Mouse (Mus musculus) limb, embryonic 11.5 days (tissue): ENCODE data around the gene Ctsa. TPM values are rescaled to one million over a fixed set of nuclear protein-coding genes. Genes with fewer than 3 reads are reported as not detected.

ENCODE experiments used
- ATAC-seq: fragments of 200-750 bp; cut with Nextera tagmentation; 2 replicates; pipeline ENCODE4 v1.8.0; 2017; ENCODE audit warnings: low read depth; ENCODE audit not compliant: insufficient number of reproducible peaks, low FRiP score, low TSS enrichment
- DNase-seq: peaks from one replicate; pipeline ENCODE4 v3.0.0-alpha.2; 2015; ENCODE audit warnings: low spot score
- H3K27ac ChIP-seq: fragments of 300-500 bp; sonication (generic); replicated peaks from 2 replicates; pipeline ENCODE4 v1.5.1; 2014; ENCODE audit warnings: low read depth, mild to moderate bottlenecking, low read length
- H3K27me3 ChIP-seq: fragments of 300-500 bp; sonication (generic); 2 replicates; pipeline ENCODE4 v1.6.1; 2014; ENCODE audit warnings: mild to moderate bottlenecking, low read length, mixed read lengths; ENCODE audit not compliant: control insufficient read depth, insufficient read depth
- H3K36me3 ChIP-seq: fragments of 300-500 bp; sonication (generic); 2 replicates; pipeline ENCODE4 v1.6.1; 2014; ENCODE audit warnings: mild to moderate bottlenecking, low read length, moderate library complexity, mixed read lengths; ENCODE audit not compliant: control insufficient read depth, insufficient read depth
- H3K4me1 ChIP-seq: fragments of 300-500 bp; sonication (generic); 2 replicates; pipeline ENCODE4 v1.6.1; 2014; ENCODE audit warnings: low read length, mixed read lengths; ENCODE audit not compliant: control insufficient read depth, insufficient read depth
- H3K4me2 ChIP-seq: fragments of 300-500 bp; sonication (generic); 2 replicates; pipeline ENCODE4 v1.6.1; 2014; ENCODE audit warnings: low read depth, mild to moderate bottlenecking, moderate library complexity; ENCODE audit not compliant: severe bottlenecking
- H3K4me3 ChIP-seq: fragments of 300-500 bp; sonication (generic); 2 replicates; pipeline ENCODE4 v1.5.1; 2014; ENCODE audit warnings: low read depth, low read length
- H3K9ac ChIP-seq: fragments of 300-500 bp; sonication (generic); 2 replicates; pipeline ENCODE4 v1.6.1; 2014; ENCODE audit warnings: mild to moderate bottlenecking, low read length
- H3K9me3 ChIP-seq: fragments of 300-500 bp; sonication (generic); 2 replicates; pipeline ENCODE4 v1.6.1; 2016; ENCODE audit warnings: low read length; ENCODE audit not compliant: control insufficient read depth
- WGBS: fragments of 180-500 bp; shearing (Covaris S2); extraction: QIAGEN DNeasy Blood & Tissue Kit; methylation state at CpG from one replicate; pipeline ENCODE4 v1.1.7; 2014; 5-methylcytosine and 5-hydroxymethylcytosine counted together
- polyA plus RNA-seq: library from polyadenylated mRNA; unstranded; fragments of >200 nt; fragmentation: Nextera tagmentation; extraction: Ambion mirVana; gene quantifications from 2 replicates; pipeline ENCODE4 v1.2.1, GENCODE M21; 2014

Ctsa gene
- polyA plus RNA-seq, 1 experiment from 2014 or later = 95.8 TPM

- peak; percentile 97 for DNase-seq
- under 1% methylated on average over 63 of the region's 72 CpGs for WGBS
- H3K4me1 ChIP-seq = peaks cover 9% of the 10 kb centered on the region
- H3K27ac ChIP-seq = peak overlapping the region; percentile 100
- ATAC-seq = peak; percentile 71
- H3K27me3 ChIP-seq = no peaks in the 10 kb centered on the region
- H3K4me2 ChIP-seq = peak overlapping the region; percentile 85
- no peaks in the 10 kb centered on the region for H3K9me3 ChIP-seq
- peak overlapping the region; percentile 100 for H3K9ac ChIP-seq
- H3K4me3 ChIP-seq = peak overlapping the region; percentile 91
- peaks cover 2% of the 10 kb centered on the region; the same call in 1 of the 2 replicates for H3K36me3 ChIP-seq
Observed at GRCm38 (mm10) chr2:164879568-164880277, 47.0 kb downstream of the Ctsa start.

- Histone ChIP-seq H3K27ac (no peak overlapping the region), H3K27me3 (no peaks in the 10 kb centered on the region), H3K4me1 (peaks cover 7% of the 10 kb centered on the region), H3K36me3 (peaks cover 8% of the 10 kb centered on the region; the same call in 1 of the 2 replicates), H3K4me2 (no peak overlapping the region), H3K9ac (no peak overlapping the region), H3K4me3 (no peak overlapping the region), H3K9me3 (no peaks in the 10 kb centered on the region)
- no peak for DNase-seq
- WGBS = 88% methylated on average over 9 of the region's 9 CpGs
- no peak for ATAC-seq
Observed at GRCm38 (mm10) chr2:164882619-164883018, 49.9 kb downstream of the Ctsa start.

- Histone ChIP-seq H3K4me1 (peaks cover under 1% of the 10 kb centered on the region; the same call in 1 of the 2 replicates), H3K36me3 (peaks cover 20% of the 10 kb centered on the region; the same call in 1 of the 2 replicates), H3K9me3 (no peaks in the 10 kb centered on the region), H3K27me3 (no peaks in the 10 kb centered on the region), H3K4me3 (no peak overlapping the region), H3K27ac (no peak overlapping the region), H3K9ac (no peak overlapping the region), H3K4me2 (no peak overlapping the region)
- 94% methylated on average over 7 of the region's 7 CpGs for WGBS
- DNase-seq = no peak
- ATAC-seq = no peak
Observed at GRCm38 (mm10) chr2:164885788-164886187, 53.1 kb downstream of the Ctsa start.

- Histone ChIP-seq H3K27ac (no peak overlapping the region), H3K4me2 (no peak overlapping the region), H3K36me3 (peaks cover 27% of the 10 kb centered on the region; the same call in 1 of the 2 replicates), H3K4me1 (no peaks in the 10 kb centered on the region), H3K9me3 (no peaks in the 10 kb centered on the region), H3K4me3 (no peak overlapping the region), H3K9ac (no peak overlapping the region), H3K27me3 (no peaks in the 10 kb centered on the region)
- no peak for ATAC-seq
- 95% methylated on average over 10 of the region's 10 CpGs for WGBS
- no peak for DNase-seq
Observed at GRCm38 (mm10) chr2:164886617-164887016, 53.9 kb downstream of the Ctsa start.

- no peak for DNase-seq
Observed at GRCm38 (mm10) chr2:164888996-164889395, 56.3 kb downstream of the Ctsa start.

GRCm38 (mm10) chr2:164889960-164890359, 57.3 kb downstream of the Ctsa start:
- WGBS = 90% methylated on average over 2 of the region's 2 CpGs

More at GRCm38 (mm10) chr2:164888996-164889395, 56.3 kb downstream of the Ctsa start:
- peaks cover 42% of the 10 kb centered on the region for H3K36me3 ChIP-seq
- H3K27me3 ChIP-seq = no peaks in the 10 kb centered on the region
- H3K4me2 ChIP-seq = no peak overlapping the region
- no peaks in the 10 kb centered on the region for H3K9me3 ChIP-seq
- no peaks in the 10 kb centered on the region for H3K4me1 ChIP-seq
- no peak for ATAC-seq
- 88% methylated on average over 12 of the region's 12 CpGs for WGBS
- H3K4me3 ChIP-seq = no peak overlapping the region
- H3K27ac ChIP-seq = no peak overlapping the region
- H3K9ac ChIP-seq = no peak overlapping the region

More at GRCm38 (mm10) chr2:164889960-164890359, 57.3 kb downstream of the Ctsa start:
- no peak overlapping the region for H3K9ac ChIP-seq
- DNase-seq (no peak), ATAC-seq (no peak)
- no peak overlapping the region for H3K4me3 ChIP-seq
- H3K36me3 ChIP-seq = peaks cover 47% of the 10 kb centered on the region
- H3K9me3 ChIP-seq = no peaks in the 10 kb centered on the region
- no peak overlapping the region for H3K4me2 ChIP-seq
- no peaks in the 10 kb centered on the region for H3K4me1 ChIP-seq
- H3K27me3 ChIP-seq = no peaks in the 10 kb centered on the region
- H3K27ac ChIP-seq = no peak overlapping the region

Other genes with a start within 250 kb of the Ctsa start
- not detected in 2 replicates for gene Wfdc6a, start 247.4 kb upstream of the Ctsa start, polyA plus RNA-seq
- not detected in 2 replicates for gene Eppin, start 239.3 kb upstream of the Ctsa start, polyA plus RNA-seq
- not detected in 2 replicates for gene Wfdc6b, start 219.4 kb upstream of the Ctsa start, polyA plus RNA-seq
- not detected in 2 replicates for gene Wfdc8, start 219.2 kb upstream of the Ctsa start, polyA plus RNA-seq
- not detected in 2 replicates for gene Wfdc16, start 194.1 kb upstream of the Ctsa start, polyA plus RNA-seq
- not detected in 2 replicates for gene Wfdc10, start 176.8 kb upstream of the Ctsa start, polyA plus RNA-seq
- not detected in 2 replicates for gene Wfdc9, start 176.3 kb upstream of the Ctsa start, polyA plus RNA-seq
- not detected in 2 replicates for gene Wfdc11, start 158.8 kb upstream of the Ctsa start, polyA plus RNA-seq
- gene Wfdc13, start 147.8 kb upstream of the Ctsa start, polyA plus RNA-seq = 0.60 TPM in 1 of 2 replicates, not detected in the other
- not detected in 2 replicates for gene Spint4, start 134.4 kb upstream of the Ctsa start, polyA plus RNA-seq
- not detected in 2 replicates for gene Spint5, start 117.6 kb upstream of the Ctsa start, polyA plus RNA-seq
- gene Wfdc3, start 86.9 kb upstream of the Ctsa start, polyA plus RNA-seq = 0.55 and 1.0 TPM in 2 replicates
- gene Dnttip1, start 86.9 kb upstream of the Ctsa start, polyA plus RNA-seq = 87.0 and 96.4 TPM in 2 replicates
- gene Ube2c, start 63.0 kb upstream of the Ctsa start, polyA plus RNA-seq = 634 and 636 TPM in 2 replicates
- gene Tnnc2, start 52.9 kb upstream of the Ctsa start, polyA plus RNA-seq = 13.8 and 14.6 TPM in 2 replicates
- 9.9 and 14.6 TPM in 2 replicates for gene Snx21, start 47.0 kb upstream of the Ctsa start, polyA plus RNA-seq
- gene Acot8, start 28.0 kb upstream of the Ctsa start, polyA plus RNA-seq = 12.0 and 12.3 TPM in 2 replicates
- 11.0 and 11.8 TPM in 2 replicates for gene Zswim3, start 27.8 kb upstream of the Ctsa start, polyA plus RNA-seq
- gene Zswim1, start 10.2 kb upstream of the Ctsa start, polyA plus RNA-seq = 22.3 and 22.4 TPM in 2 replicates
- not detected in 2 replicates for gene Spata25, start 4.3 kb upstream of the Ctsa start, polyA plus RNA-seq
- 5.9 and 6.1 TPM in 2 replicates for gene Neurl2, start 583 bp downstream of the Ctsa start, polyA plus RNA-seq
- gene Pltp, start 24.8 kb downstream of the Ctsa start, polyA plus RNA-seq = 22.9 and 25.1 TPM in 2 replicates
- 71.5 and 76.6 TPM in 2 replicates for gene Pcif1, start 46.4 kb downstream of the Ctsa start, polyA plus RNA-seq
- 12.1 and 16.3 TPM in 2 replicates for gene Zfp335, start 78.9 kb downstream of the Ctsa start, polyA plus RNA-seq
- gene Mmp9, start 107.9 kb downstream of the Ctsa start, polyA plus RNA-seq = 0.21 and 0.47 TPM in 2 replicates
- 0.87 and 0.92 TPM in 2 replicates for gene Slc12a5, start 127.9 kb downstream of the Ctsa start, polyA plus RNA-seq
- 81.2 and 85.2 TPM in 2 replicates for gene Ncoa5, start 202.0 kb downstream of the Ctsa start, polyA plus RNA-seq
- gene Cd40, start 222.8 kb downstream of the Ctsa start, polyA plus RNA-seq = 9.1 and 11.1 TPM in 2 replicates